ENCODE assay signal across 11 mouse cellular contexts in genomic region chr1:82243260-82243825, GRCm38 (mm10). TPM values are rescaled to one million over a fixed set of nuclear protein-coding genes. Genes with fewer than 3 reads are reported as not detected.
DNase-seq lines count a peak whose midpoint lies in the region; ATAC-seq and TF ChIP-seq lines count a peak whose summit lies in the region.
"Had no signal": no experiment of that assay in that cellular context is flagged by ENCODE, and none has a peak within 500 bp of the region (broad histone marks: within the 10 kb centered on the region; RNA-seq: fewer than 3 reads in every experiment).

No protein-coding gene starts in this region.

- DNase-seq in Muller cell, postnatal 12 days (ENCODE audit: inconsistent ontology term), result peak; percentile 73
- DNase-seq in adrenal gland, postnatal 36 days, result peak; percentile 36 to 55
- no peak for DNase-seq in c-Kit-positive CD71-positive TER-119-positive erythroid progenitor cells, embryonic 14.5 days (ENCODE audit: low spot score)
- DNase-seq in urinary bladder, postnatal 36 days (ENCODE audit: low spot score in 2 of 2), result no peak
- DNase-seq: thymus, postnatal 4 days had no signal

- H3K4me3 ChIP-seq in hindbrain, embryonic 13.5 days, result no peak overlapping the region
- H3K4me3 ChIP-seq in hindbrain, embryonic 12.5 days, result no peak overlapping the region
- H3K4me3 ChIP-seq in forebrain, embryonic 16.5 days (replicated peaks; ENCODE audit: low read length), result no peak overlapping the region
- H3K4me3 ChIP-seq in intestine, postnatal 0 days (ENCODE audit: low read depth, low read length), result no peak overlapping the region

- H3K27me3 ChIP-seq in hindbrain, embryonic 13.5 days, result no peaks in the 10 kb centered on the region
- no peaks in the 10 kb centered on the region for H3K27me3 ChIP-seq in hindbrain, embryonic 12.5 days
- no peaks in the 10 kb centered on the region for H3K27me3 ChIP-seq in forebrain, embryonic 16.5 days (replicated peaks; ENCODE audit: control insufficient read depth, insufficient read depth, low read length)
- H3K27me3 ChIP-seq in intestine, postnatal 0 days (replicated peaks; ENCODE audit: control insufficient read depth, insufficient read depth, low read length), result no peaks in the 10 kb centered on the region

- 0 out of 2 replicates have a peak, but pooled peaks have one; percentile 36 for ATAC-seq in hindbrain, embryonic 13.5 days (ENCODE audit: low FRiP score)
- ATAC-seq in hindbrain, embryonic 12.5 days (ENCODE audit: low FRiP score), result no peak
- ATAC-seq in forebrain, embryonic 16.5 days, result peak; percentile 84
- ATAC-seq in intestine, postnatal 0 days, result no peak

- no peak overlapping the region for H3K4me2 ChIP-seq in hindbrain, embryonic 13.5 days
- no peak overlapping the region for H3K4me2 ChIP-seq in hindbrain, embryonic 12.5 days (replicated peaks)
- H3K4me2 ChIP-seq in forebrain, embryonic 16.5 days (ENCODE audit: low read length), result no peak overlapping the region
- no peak overlapping the region for H3K4me2 ChIP-seq in intestine, postnatal 0 days (replicated peaks; ENCODE audit: low read depth)

- 0 out of 2 replicates have a peak, but pooled peaks cover 5% of the 10 kb centered on the region for H3K4me1 ChIP-seq in hindbrain, embryonic 13.5 days (replicated peaks)
- H3K4me1 ChIP-seq in hindbrain, embryonic 12.5 days, result peaks cover 3% of the 10 kb centered on the region; the same call in 1 of the 2 replicates
- H3K4me1 ChIP-seq in forebrain, embryonic 16.5 days (replicated peaks; ENCODE audit: control insufficient read depth, insufficient read depth, low read length), result no peaks in the 10 kb centered on the region; the same call in 1 of the 2 replicates
- H3K4me1 ChIP-seq in intestine, postnatal 0 days (replicated peaks; ENCODE audit: control insufficient read depth, insufficient read depth, low read length), result no peaks in the 10 kb centered on the region

- TF ChIP-seq CTCF in intestine, postnatal 0 days (IDR thresholded peaks at IDR 0.05; ENCODE audit: low read depth), result no peak

- 67% methylated on average over 6 of the region's 6 CpGs for WGBS in hindbrain, embryonic 13.5 days
- 81% methylated on average over 6 of the region's 6 CpGs for WGBS in hindbrain, embryonic 12.5 days
- WGBS in forebrain, embryonic 16.5 days, result 56% methylated on average over 6 of the region's 6 CpGs
- WGBS in intestine, postnatal 0 days, result 89% methylated on average over 6 of the region's 6 CpGs

- no peaks in the 10 kb centered on the region for H3K36me3 ChIP-seq in hindbrain, embryonic 13.5 days
- H3K36me3 ChIP-seq in hindbrain, embryonic 12.5 days, result no peaks in the 10 kb centered on the region
- no peaks in the 10 kb centered on the region for H3K36me3 ChIP-seq in forebrain, embryonic 16.5 days (ENCODE audit: control insufficient read depth, insufficient read depth)
- no peaks in the 10 kb centered on the region for H3K36me3 ChIP-seq in intestine, postnatal 0 days (ENCODE audit: control insufficient read depth, insufficient read depth)

- no peak overlapping the region for H3K27ac ChIP-seq in hindbrain, embryonic 13.5 days
- H3K27ac ChIP-seq in hindbrain, embryonic 12.5 days, result no peak overlapping the region
- no peak overlapping the region for H3K27ac ChIP-seq in forebrain, embryonic 16.5 days (ENCODE audit: low read length)
- no peak overlapping the region for H3K27ac ChIP-seq in intestine, postnatal 0 days (ENCODE audit: low read depth, low read length)

- no peak overlapping the region for H3K9ac ChIP-seq in hindbrain, embryonic 13.5 days
- no peak overlapping the region for H3K9ac ChIP-seq in hindbrain, embryonic 12.5 days
- H3K9ac ChIP-seq in forebrain, embryonic 16.5 days (replicated peaks; ENCODE audit: low read depth, low read length), result no peak overlapping the region
- H3K9ac ChIP-seq in intestine, postnatal 0 days (ENCODE audit: low read depth, low read length), result no peak overlapping the region

- no peaks in the 10 kb centered on the region for H3K9me3 ChIP-seq in hindbrain, embryonic 13.5 days
- H3K9me3 ChIP-seq in hindbrain, embryonic 12.5 days (replicated peaks), result no peaks in the 10 kb centered on the region
- H3K9me3 ChIP-seq in forebrain, embryonic 16.5 days (ENCODE audit: control insufficient read depth, low read length), result no peaks in the 10 kb centered on the region
- no peaks in the 10 kb centered on the region for H3K9me3 ChIP-seq in intestine, postnatal 0 days (ENCODE audit: control insufficient read depth)

RNA-seq across cellular contexts. Expression of gene Gm9747, which starts 10.4 kb away (rescaled TPM):
- polyA plus RNA-seq in hindbrain, embryonic 13.5 days (2015; fragmentation: Nextera tagmentation; extraction: Ambion mirVana), result 23.5 and 25.6 TPM in 2 replicates
- 37.5 and 37.6 TPM in 2 replicates for polyA plus RNA-seq in hindbrain, embryonic 12.5 days (2016; fragmentation: Nextera tagmentation; extraction: Ambion mirVana)
- total RNA-seq in adrenal gland, postnatal 36 days (2021), result not detected
- 30.1 and 34.5 TPM in 2 replicates for polyA plus RNA-seq in forebrain, embryonic 16.5 days (2015; fragmentation: Nextera tagmentation; extraction: Ambion mirVana)
- 3.6 and 3.8 TPM in 2 replicates for polyA plus RNA-seq in intestine, postnatal 0 days (2015; fragmentation: Nextera tagmentation; extraction: Ambion mirVana)
- total RNA-seq: hematopoietic stem cell, adult 5-6 weeks; left cerebral cortex, postnatal 25 days had no signal

RNA-seq across cellular contexts. Expression of gene Irs1, which starts 47.9 kb away (rescaled TPM):
- 8.5 and 8.7 TPM in 2 replicates for polyA plus RNA-seq in hindbrain, embryonic 13.5 days (2015; fragmentation: Nextera tagmentation; extraction: Ambion mirVana)
- 17.8 and 18.2 TPM in 2 replicates for polyA plus RNA-seq in hindbrain, embryonic 12.5 days (2016; fragmentation: Nextera tagmentation; extraction: Ambion mirVana)
- total RNA-seq in adrenal gland, postnatal 36 days (2021), result 10 to 100 TPM; 14.8 to 16.7 TPM
- polyA plus RNA-seq in forebrain, embryonic 16.5 days (2015; fragmentation: Nextera tagmentation; extraction: Ambion mirVana), result 9.2 and 11.0 TPM in 2 replicates
- polyA plus RNA-seq in intestine, postnatal 0 days (2015; fragmentation: Nextera tagmentation; extraction: Ambion mirVana), result 0.70 and 0.95 TPM in 2 replicates

Comparison
In these comparisons a context has a peak if more than half of its experiments do, and no peak if none do; other contexts are left out.
1. ATAC-seq: peak in hindbrain, embryonic 13.5 days (single experiment) and forebrain, embryonic 16.5 days (single experiment); none in hindbrain, embryonic 12.5 days (single experiment) and intestine, postnatal 0 days (single experiment).
2. DNase-seq: peak in Muller cell, postnatal 12 days (single experiment) and adrenal gland, postnatal 36 days (2 of 2); none in c-Kit-positive CD71-positive TER-119-positive erythroid progenitor cells, embryonic 14.5 days (single experiment) and urinary bladder, postnatal 36 days (0 of 2).